Mouse (Mus musculus) midbrain, embryonic 11.5 days (tissue): ENCODE measurements at regions not wholly inside any gene's neighbourhood (a gene's known extent, or its start where the extent isn't known, plus 50 kb on each side); places are given as distances from the start of the nearest gene placed in this dataset.

Source experiments
- ATAC-seq: fragments of 200-750 bp; cut with Nextera tagmentation; 2 replicates; pipeline ENCODE4 v1.8.0; 2017; ENCODE audit warnings: moderate TSS enrichment, moderate library complexity; ENCODE audit not compliant: low FRiP score
- DNase-seq: peaks from one replicate; pipeline ENCODE4 v3.0.0; 2015; ENCODE audit warnings: low spot score; ENCODE audit errors: missing footprints
- H3K27ac ChIP-seq: fragments of 300-500 bp; sonication (generic); 2 replicates; pipeline ENCODE4 v1.5.1; 2014; ENCODE audit warnings: low read depth, low read length
- H3K27me3 ChIP-seq: fragments of 300-500 bp; sonication (generic); 2 replicates; pipeline ENCODE4 v1.6.1; 2014; ENCODE audit warnings: mild to moderate bottlenecking, low read length, moderate library complexity, mixed read lengths; ENCODE audit not compliant: control insufficient read depth, insufficient read depth
- H3K36me3 ChIP-seq: fragments of 300-500 bp; sonication (generic); 2 replicates; pipeline ENCODE4 v1.6.1; 2014; ENCODE audit warnings: mild to moderate bottlenecking, low read length, moderate library complexity, mixed read lengths; ENCODE audit not compliant: control insufficient read depth, insufficient read depth
- H3K4me1 ChIP-seq: fragments of 300-500 bp; sonication (generic); 2 replicates; pipeline ENCODE4 v1.6.1; 2014; ENCODE audit warnings: low read length; ENCODE audit not compliant: control insufficient read depth, insufficient read depth
- H3K4me2 ChIP-seq: fragments of 300-500 bp; sonication (generic); 2 replicates; pipeline ENCODE4 v1.6.1; 2014; ENCODE audit warnings: mild to moderate bottlenecking, moderate library complexity
- H3K4me3 ChIP-seq: fragments of 300-500 bp; sonication (generic); 2 replicates; pipeline ENCODE4 v1.5.1; 2014; ENCODE audit warnings: low read depth, low read length
- H3K9ac ChIP-seq: fragments of 300-500 bp; sonication (generic); 2 replicates; pipeline ENCODE4 v1.6.1; 2014; ENCODE audit warnings: low read length
- H3K9me3 ChIP-seq: fragments of 300-500 bp; sonication (generic); 2 replicates; pipeline ENCODE4 v1.6.1; 2016; ENCODE audit warnings: low read length; ENCODE audit not compliant: control insufficient read depth
- WGBS: fragments of 180-500 bp; shearing (Covaris S2); extraction: QIAGEN DNeasy Blood & Tissue Kit; methylation state at CpG from one replicate; pipeline ENCODE4 v1.1.7; 2014; 5-methylcytosine and 5-hydroxymethylcytosine counted together

DNA sequence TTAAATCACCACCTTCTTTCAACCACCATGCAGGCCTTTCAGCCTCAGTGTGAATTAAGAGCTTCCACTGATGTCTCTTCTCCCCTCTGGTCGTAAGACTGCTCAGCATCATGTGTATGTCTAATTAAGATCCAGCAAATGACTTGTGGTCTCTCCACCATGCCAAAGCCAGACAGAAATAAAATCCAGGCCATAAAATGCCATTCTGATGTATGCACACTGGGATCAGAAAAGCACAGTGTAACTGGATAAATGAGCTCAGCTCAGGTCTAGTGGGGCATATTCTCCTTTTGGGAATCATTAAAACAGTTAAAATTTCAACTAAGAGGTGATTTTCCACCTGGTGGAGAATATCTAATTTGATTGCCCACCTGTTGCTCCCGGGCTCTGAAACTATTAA, 136.5 kb downstream of the Slc5a7 start:
- no peak overlapping the region for H3K4me2 ChIP-seq
- no peaks in the 10 kb centered on the region for H3K9me3 ChIP-seq
- 78% methylated on average over 2 of the region's 2 CpGs for WGBS
- ATAC-seq: no peak
- H3K27ac ChIP-seq: no peak overlapping the region
- no peak overlapping the region for H3K9ac ChIP-seq
- H3K36me3 ChIP-seq: no peaks in the 10 kb centered on the region
- H3K4me1 ChIP-seq: no peaks in the 10 kb centered on the region
- no peaks in the 10 kb centered on the region for H3K27me3 ChIP-seq
- no peak overlapping the region for H3K4me3 ChIP-seq
- DNase-seq: no peak

DNA sequence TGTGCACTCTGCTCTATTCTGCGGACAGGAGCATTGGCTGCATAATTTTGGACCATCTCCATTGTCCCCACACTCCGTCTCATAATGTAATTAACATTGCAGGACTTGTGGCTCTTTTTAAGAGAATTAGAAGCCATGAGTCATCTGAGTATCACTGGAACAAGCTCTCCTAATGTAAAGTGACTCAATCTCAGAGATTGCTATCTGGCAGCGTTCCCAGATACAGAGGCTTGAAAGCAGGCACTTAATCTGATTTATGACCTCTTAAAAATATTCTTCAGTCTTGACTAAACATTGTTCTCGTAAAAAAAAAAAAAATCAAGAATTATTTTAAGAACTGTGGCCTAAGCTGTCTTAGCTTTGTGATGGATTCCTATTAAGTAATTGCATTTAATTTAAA, 140.1 kb downstream of the Slc5a7 start:
- ATAC-seq: no peak
- DNase-seq: no peak
- no peaks in the 10 kb centered on the region for H3K4me1 ChIP-seq
- H3K27me3 ChIP-seq: no peaks in the 10 kb centered on the region
- no peak overlapping the region for H3K4me2 ChIP-seq
- H3K36me3 ChIP-seq: no peaks in the 10 kb centered on the region
- no peak overlapping the region for H3K9ac ChIP-seq
- H3K9me3 ChIP-seq: no peaks in the 10 kb centered on the region
- no peak overlapping the region for H3K27ac ChIP-seq
- H3K4me3 ChIP-seq: no peak overlapping the region
- 83% methylated on average over 4 of the region's 4 CpGs for WGBS

DNA sequence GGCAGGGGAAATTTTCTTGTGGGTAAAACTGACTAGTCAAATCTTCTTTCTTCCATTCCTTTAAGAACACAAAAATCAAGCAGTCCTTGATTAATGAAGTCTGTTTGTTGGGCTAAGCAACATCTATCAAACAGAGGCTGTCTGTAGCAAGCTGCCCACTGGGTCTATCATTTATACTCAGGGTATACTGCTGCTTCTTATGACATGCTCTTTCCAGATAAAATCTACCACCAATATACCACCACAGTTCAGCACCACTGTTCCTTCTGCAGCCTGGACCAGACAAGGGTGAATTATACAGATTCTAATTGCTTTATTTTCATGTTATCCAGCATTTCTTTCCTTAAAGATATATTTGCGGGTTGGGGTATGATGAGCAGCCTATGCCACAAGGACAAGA, 140.5 kb downstream of the Slc5a7 start:
- Histone ChIP-seq H3K36me3 (no peaks in the 10 kb centered on the region), H3K4me1 (no peaks in the 10 kb centered on the region), H3K9me3 (no peaks in the 10 kb centered on the region), H3K4me2 (no peak overlapping the region), H3K27me3 (no peaks in the 10 kb centered on the region), H3K27ac (no peak overlapping the region), H3K9ac (no peak overlapping the region), H3K4me3 (no peak overlapping the region)
- DNase-seq (no peak), ATAC-seq (no peak)
- WGBS: 89% methylated on average over 1 of the region's 1 CpGs

DNA sequence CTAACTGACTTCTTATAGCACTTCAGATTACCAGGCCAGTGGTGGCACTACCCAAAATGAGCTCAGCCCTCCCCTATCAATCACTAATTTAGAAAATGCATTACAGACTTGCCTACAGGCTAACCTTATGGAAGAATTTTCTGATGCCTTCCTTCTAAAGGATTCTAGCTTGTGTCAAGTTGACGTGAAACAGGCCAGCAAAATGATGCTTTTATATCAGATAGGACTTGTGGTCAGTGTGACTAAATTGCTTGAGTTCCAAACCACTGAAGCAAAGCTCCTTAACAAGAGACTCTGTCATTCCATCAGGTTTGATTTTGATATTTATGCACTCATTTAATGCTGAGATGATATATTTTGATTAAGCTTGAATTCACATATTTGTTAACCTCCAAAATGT, 143.0 kb downstream of the Slc5a7 start:
- Histone ChIP-seq H3K9ac (no peak overlapping the region), H3K27ac (no peak overlapping the region), H3K4me3 (no peak overlapping the region), H3K4me2 (no peak overlapping the region), H3K36me3 (no peaks in the 10 kb centered on the region), H3K27me3 (no peaks in the 10 kb centered on the region), H3K9me3 (no peaks in the 10 kb centered on the region), H3K4me1 (no peaks in the 10 kb centered on the region)
- 96% methylated on average over 1 of the region's 1 CpGs for WGBS
- ATAC-seq (no peak), DNase-seq (no peak)

DNA sequence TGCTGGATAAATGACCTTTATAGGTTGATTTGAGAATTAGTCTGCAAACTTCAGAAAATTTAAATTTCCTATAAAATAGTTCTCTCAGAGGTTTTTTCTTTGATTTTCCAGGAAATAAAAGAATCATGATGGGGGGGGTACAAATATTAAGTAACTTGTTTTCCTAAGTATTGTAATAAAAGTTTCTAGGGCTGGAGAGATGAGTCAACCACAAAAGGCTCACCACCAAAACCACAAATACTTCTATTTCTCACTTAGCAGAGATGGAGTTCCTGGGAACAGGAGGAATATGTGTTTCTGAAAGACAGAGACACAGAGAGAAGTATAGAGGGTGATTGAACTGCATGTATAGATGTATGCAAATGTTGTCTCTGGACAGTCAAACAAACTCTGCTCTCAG, 144.3 kb downstream of the Slc5a7 start:
- H3K4me1 ChIP-seq: no peaks in the 10 kb centered on the region
- H3K9me3 ChIP-seq: no peaks in the 10 kb centered on the region
- H3K9ac ChIP-seq: no peak overlapping the region
- no peaks in the 10 kb centered on the region for H3K36me3 ChIP-seq
- H3K27me3 ChIP-seq: no peaks in the 10 kb centered on the region
- ATAC-seq (no peak), DNase-seq (no peak)
- no peak overlapping the region for H3K27ac ChIP-seq
- no peak overlapping the region for H3K4me3 ChIP-seq
- H3K4me2 ChIP-seq: no peak overlapping the region
